Mouse (Mus musculus) stomach, postnatal 0 days (tissue): ENCODE data around the gene P4hb.

Experiments
- CTCF ChIP-seq: IDR thresholded peaks from 2 replicates; pipeline ENCODE4 v1.5.1; 2016; ENCODE audit warnings: antibody characterized with exemption, low read depth, mild to moderate bottlenecking, moderate library complexity
- EP300 ChIP-seq: optimal IDR thresholded peaks from 2 replicates; pipeline ENCODE3; 2016; ENCODE audit warnings: antibody characterized with exemption

GRCm38 (mm10) chr11:120549168-120549945 is 23.7 kb downstream of the P4hb start, which contains the start of gene Mcrip1:
- no peak for TF ChIP-seq CTCF
- TF ChIP-seq EP300: no peak
